Mouse (Mus musculus) layer of hippocampus, postnatal 25 days (tissue): ENCODE data around the gene Slc1a1. TPM values are rescaled to one million over a fixed set of nuclear protein-coding genes. Genes with fewer than 3 reads are reported as not detected.

ENCODE experiments used
- DNase-seq, 2 experiments: peaks; one replicate each; pipeline ENCODE4 v3.0.0; 2022; ENCODE audit warnings: mixed read lengths in 2 of 2, low spot score in 1 of 2; ENCODE audit errors: extremely low spot score in 1 of 2
- total RNA-seq, 2 experiments: library from RNA; stranded (reverse); gene quantifications; 2 replicates each; pipeline ENCODE4 v1.2.3; 2021

Gene Slc1a1
- 100 to 1,000 TPM; 141 to 153 TPM for total RNA-seq

- peak; percentile 74 to 75 for DNase-seq
These were observed at the start of gene Slc1a1 for GRCm38 (mm10) chr19:28834798-28835499. Slc1a1 (plus strand) TSS chr19:28835049.

GRCm38 (mm10) chr19:28790196-28790595 is 44.7 kb upstream of the Slc1a1 start:
- DNase-seq = no peak

- DNase-seq = no peak
These were observed 41.5 kb upstream of the Slc1a1 start for GRCm38 (mm10) chr19:28793307-28793706.

GRCm38 (mm10) chr19:28796146-28796848 is 38.6 kb upstream of the Slc1a1 start:
- DNase-seq = no peak

- DNase-seq = no peak
These were observed 37.9 kb upstream of the Slc1a1 start for GRCm38 (mm10) chr19:28796966-28797365.

- no peak for DNase-seq
These were observed 37.2 kb upstream of the Slc1a1 start for GRCm38 (mm10) chr19:28797611-28798010.

- DNase-seq = no peak
These were observed 34.4 kb upstream of the Slc1a1 start for GRCm38 (mm10) chr19:28800448-28800847.

GRCm38 (mm10) chr19:28806276-28806675 is 28.6 kb upstream of the Slc1a1 start:
- no peak for DNase-seq

- DNase-seq = no peak
These were observed 27.9 kb upstream of the Slc1a1 start for GRCm38 (mm10) chr19:28806821-28807496.

- DNase-seq = no peak
These were observed 27.4 kb upstream of the Slc1a1 start for GRCm38 (mm10) chr19:28807497-28807871.

GRCm38 (mm10) chr19:28818286-28818685 is 16.6 kb upstream of the Slc1a1 start:
- no peak for DNase-seq

- DNase-seq = no peak
These were observed 7.0 kb upstream of the Slc1a1 start for GRCm38 (mm10) chr19:28827697-28828328.

- DNase-seq = no peak
These were observed 3.5 kb upstream of the Slc1a1 start for GRCm38 (mm10) chr19:28831324-28831723.

GRCm38 (mm10) chr19:28832605-28833004 is 2.2 kb upstream of the Slc1a1 start:
- no peak for DNase-seq

GRCm38 (mm10) chr19:28834388-28834787 is 461 bp upstream of the Slc1a1 start:
- no peak for DNase-seq

- peak; percentile 14 to 15 for DNase-seq
These were observed 633 bp downstream of the Slc1a1 start for GRCm38 (mm10) chr19:28835500-28835864.

GRCm38 (mm10) chr19:28836116-28836515 is 1.3 kb downstream of the Slc1a1 start:
- DNase-seq = no peak

GRCm38 (mm10) chr19:28836651-28837410 is 2.0 kb downstream of the Slc1a1 start:
- DNase-seq = no peak

- no peak for DNase-seq
These were observed 3.9 kb downstream of the Slc1a1 start for GRCm38 (mm10) chr19:28838796-28839195.
